Mouse (Mus musculus): ENCODE results near the gene Mis18a. TPM values are rescaled to one million over a fixed set of nuclear protein-coding genes. Genes with fewer than 3 reads are reported as not detected.

Mis18a gene
- total RNA-seq, 2 experiments from 2014 or later: 8.3 to 8.6 TPM

DNA sequence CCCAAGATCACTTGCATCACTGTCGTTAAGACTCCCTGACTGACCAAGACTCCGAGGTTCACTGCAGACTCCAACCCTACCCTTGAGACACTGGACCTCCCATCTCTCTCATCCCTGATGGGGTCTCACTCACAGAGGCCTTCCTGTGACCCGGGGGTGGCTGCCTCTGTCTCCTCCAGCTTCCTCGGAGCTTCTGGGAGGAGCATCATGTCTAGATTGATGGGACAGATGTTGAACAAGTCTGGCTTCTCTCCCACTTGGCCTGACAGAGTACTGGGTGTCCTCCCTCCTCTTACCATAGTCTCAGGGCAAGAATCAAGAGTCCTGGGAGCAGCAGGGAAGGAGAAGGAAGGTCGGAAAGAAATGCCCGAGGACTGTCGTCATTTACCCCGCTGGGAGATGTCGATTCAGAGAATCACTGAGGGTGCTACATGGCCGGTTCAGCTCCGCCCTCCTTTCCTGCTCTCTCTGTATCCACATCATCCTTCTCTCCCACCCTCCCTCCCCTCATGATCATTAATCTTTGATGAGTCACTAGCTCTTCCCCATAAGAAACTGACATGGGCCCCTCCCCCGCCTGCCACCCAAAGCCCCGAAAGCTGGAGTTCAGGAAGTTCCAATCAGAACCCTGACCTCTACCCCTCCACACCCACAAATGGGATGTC lies 22.9 kb downstream of the Mis18a start:
- no peak for DNase-seq (ENCODE audit: low spot score in 2 of 2)

DNA sequence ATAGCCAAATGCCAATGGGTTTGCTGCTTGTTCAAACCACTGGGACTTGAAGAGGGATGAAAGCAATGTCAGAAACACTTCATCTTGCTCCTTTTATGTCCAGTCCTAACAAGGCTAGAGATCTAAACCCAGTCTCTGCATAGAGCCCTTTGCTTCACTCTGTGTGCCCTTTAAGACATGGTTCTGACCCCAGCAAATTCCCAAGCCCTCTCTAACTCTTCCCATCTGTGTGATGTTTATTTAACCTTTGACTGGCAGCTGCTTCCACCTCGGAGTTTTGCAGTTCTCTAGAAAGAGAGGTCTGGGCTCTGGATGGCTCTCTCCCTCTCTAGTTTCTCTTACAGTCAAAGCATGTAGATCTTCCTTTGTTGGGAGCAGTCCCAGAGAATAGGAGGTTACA lies 23.6 kb downstream of the Mis18a start:
- DNase-seq (ENCODE audit: low spot score in 2 of 2): no peak

DNA sequence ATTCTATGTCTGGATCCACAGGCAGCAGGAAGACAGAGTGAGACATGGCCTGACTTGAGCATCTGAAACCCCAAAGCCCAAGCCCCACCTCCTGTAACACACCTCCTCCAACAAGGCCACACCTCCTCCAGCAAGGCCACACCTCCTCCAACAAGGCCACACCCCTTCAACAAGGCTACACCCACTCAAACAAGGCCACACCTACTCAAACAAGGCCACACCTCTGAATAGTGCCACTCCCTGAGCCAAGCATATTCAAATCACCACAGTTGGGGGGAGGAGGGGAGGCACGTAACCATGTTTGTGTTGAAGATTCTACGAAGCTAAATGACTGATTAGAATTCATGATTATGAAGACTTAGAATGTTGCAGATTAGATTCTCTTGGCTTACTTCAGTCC lies 25.7 kb downstream of the Mis18a start:
- DNase-seq (ENCODE audit: low spot score in 2 of 2): no peak

DNA sequence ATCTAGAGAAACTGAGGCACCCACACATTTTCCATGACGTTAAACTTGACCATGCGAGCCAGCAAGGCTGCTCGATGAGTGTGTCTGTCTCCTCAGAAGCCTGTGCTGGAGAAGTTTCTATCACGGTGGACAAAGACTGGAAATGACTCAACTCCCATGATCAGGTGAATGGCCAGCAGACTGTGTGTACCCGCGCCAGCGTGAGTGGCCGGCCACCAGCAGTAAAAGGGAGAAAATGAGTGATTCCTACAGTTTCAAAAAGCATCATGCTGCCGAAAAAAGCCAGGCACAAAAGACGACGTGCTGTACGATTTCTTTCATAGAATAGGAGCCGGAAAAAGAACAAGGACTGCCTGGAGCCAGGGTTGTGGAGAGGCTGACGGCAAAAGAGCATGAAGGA lies 27.8 kb downstream of the Mis18a start:
- DNase-seq (ENCODE audit: low spot score in 2 of 2): no peak

DNA sequence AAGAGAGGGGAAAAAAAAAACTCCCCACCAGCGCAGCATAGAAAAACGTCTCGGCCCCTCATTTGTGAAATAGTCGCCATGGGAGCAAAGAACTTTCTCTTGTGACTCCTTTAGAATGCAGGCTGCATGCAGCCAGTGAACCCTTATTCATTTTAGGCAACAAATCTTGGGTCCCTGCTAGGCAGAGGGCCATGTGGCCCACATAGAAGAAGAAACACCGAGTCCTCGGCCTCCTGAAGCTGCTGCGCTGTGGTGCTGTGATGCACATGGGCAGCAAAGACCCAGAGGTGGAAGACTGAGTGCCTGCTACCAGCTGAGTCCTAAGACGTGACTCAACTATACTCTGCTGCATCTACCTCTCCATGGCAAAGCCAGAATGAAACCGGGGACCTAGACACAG lies 30.9 kb downstream of the Mis18a start:
- no peak for DNase-seq (ENCODE audit: low spot score in 2 of 2)

DNA sequence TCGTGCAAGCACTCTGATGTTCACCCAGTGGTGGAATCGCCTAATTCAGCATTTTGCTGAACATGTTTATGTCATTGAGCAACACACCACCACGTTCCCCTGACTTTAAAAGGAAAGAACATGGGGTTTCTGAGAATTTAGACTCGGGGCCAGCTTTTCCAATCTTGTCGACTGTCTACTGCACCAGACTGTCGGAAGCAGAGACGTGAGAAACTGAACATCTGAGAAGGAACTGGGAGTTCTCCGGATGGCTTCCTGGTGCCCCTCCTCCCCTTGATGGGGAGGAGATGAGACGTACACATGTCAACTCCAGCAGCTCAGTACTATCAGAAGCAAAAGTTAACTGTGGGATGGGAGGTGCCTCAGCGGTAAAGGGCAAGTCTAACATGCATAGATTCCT lies 32.1 kb downstream of the Mis18a start:
- no peak for DNase-seq (ENCODE audit: low spot score in 2 of 2)

DNA sequence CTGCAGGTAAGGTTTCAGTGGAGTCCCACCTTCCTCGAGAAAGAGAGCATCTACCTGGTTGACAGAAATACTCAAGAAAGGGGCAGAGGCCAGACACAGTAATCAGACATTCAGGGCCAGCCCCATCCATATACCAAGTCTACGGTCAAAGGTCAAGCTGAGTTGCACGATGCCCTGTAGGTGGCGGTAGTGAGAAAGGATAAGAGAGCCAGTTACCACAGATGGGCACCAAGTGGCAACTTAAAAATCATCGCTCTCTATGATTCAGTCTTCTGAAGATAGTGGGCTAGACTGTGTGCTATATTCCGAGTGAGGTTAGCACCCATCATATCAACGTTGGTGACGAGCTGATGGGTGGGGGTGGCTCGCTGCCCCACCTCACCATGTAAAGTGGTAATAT lies 32.5 kb downstream of the Mis18a start:
- DNase-seq (ENCODE audit: low spot score in 2 of 2): peak in 1 of 2 experiments; percentile 51

DNA sequence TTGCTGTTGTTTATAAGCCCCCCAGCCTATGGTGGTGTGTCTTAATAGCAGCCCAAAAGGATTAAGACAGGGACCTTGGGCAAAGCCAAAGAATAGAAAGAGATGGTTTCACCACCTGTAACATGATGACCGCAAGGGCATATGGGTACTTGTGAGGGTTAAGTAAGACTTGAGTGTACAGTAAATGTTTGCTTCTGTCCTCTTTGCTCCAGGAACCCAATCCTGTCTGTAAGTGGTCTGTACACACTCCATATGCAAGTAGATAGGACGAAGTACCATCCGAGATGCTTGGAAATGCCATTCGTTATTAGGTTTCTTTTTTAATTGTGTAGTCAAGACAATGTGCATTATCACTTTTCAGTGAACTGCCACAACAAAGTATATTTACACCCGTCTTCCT lies 33.6 kb downstream of the Mis18a start:
- DNase-seq (ENCODE audit: low spot score in 2 of 2): no peak

DNA sequence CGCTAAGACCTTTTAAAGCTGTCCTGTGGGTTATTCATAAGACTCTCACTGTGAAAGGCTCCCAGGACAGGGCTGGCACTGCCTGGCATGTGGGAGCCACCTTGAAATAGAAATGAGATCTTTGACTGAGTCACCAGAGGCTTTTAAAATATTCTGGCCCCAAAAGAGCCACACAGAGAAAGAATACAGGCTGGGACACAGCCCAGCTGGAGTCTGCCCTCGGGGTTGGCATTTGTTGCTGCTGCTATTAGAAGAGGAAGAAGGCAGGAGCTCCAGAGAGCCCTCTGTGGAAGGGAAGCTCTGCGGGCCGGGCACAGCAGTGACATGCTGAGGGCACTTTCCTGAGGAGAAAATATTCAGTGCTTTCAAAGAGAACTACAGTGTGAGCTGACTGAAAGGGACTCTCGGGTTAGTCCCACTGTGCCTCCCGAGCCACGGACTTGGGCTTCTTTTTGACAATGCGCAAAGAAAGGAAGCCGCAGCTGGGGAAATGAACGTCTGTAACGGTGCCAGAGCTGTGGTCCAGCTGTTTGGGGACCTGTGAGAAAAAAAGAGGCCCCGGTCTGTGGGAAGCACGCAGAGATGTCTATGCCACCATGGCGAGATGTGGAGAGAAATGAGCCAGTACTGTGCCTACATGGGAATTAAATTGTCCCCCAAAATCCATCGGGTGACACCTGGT lies 34.4 kb downstream of the Mis18a start:
- DNase-seq (ENCODE audit: low spot score in 2 of 2): peak; percentile 50 to 69

DNA sequence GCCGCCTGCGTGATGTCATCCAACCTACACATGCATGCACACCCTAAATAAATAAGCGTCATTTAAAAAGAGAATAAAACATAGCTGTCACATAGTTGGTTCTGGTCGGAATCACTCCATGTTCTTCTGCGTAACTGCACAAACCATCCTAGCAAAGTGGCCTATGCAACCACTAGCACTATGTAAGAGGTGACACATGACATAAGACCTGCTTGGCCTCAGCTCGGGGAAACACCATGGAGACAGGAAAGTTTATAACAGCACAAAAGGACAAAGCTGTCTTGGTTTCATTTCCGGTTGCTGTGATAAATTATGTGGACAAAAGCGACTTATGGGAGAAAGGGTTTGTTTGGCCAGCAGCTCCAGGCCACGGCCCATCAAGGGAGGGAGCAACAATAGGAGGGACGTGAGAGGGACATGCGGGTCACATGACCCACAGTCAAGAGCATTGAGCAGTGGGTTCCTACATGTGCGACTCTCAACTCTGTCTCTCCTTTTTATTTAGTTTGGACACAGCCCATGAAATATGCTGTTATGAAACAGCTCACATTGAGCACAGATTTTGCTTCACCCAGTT lies 39.4 kb downstream of the Mis18a start:
- DNase-seq (ENCODE audit: low spot score in 2 of 2): no peak

DNA sequence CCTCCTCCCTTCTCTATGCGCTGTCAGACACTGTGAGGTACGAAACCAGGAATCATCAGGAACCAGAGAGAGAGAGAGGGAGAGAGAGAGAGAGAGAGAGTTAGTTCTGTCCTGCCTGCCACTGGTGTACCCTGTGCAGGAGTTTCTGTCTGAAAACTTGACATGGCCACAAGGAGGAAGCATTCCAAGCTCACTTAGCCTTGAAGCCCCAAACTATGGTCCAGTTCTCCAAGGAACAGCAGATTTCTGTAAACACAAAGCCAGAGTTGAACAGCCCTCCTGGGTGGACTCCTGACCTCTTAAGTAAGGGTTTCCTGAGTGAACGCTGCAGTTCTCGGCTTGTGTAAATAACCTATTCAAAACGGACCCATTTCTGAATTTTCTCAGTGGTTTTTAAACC lies 40.2 kb downstream of the Mis18a start:
- DNase-seq (ENCODE audit: low spot score in 2 of 2): no peak

DNA sequence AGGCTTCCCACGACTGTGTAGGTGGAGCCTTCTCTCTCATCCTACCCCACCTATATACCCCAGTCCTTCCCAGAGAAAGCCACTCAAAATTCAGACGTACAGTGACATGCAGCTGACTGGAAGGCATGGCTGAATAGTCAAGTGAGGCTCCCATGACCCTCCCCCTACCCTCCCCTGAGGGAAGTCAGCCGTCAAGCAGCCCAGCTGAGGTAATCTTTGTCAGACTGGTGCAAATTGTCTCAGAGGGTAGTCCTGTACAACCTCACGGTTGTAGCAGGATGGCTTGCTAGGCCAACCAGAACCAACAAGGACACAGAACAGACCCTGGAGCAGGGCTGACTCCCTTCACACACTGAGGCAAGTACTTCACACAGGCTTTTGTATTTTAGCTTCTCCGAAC lies 43.1 kb downstream of the Mis18a start:
- DNase-seq (ENCODE audit: low spot score in 2 of 2): no peak

DNA sequence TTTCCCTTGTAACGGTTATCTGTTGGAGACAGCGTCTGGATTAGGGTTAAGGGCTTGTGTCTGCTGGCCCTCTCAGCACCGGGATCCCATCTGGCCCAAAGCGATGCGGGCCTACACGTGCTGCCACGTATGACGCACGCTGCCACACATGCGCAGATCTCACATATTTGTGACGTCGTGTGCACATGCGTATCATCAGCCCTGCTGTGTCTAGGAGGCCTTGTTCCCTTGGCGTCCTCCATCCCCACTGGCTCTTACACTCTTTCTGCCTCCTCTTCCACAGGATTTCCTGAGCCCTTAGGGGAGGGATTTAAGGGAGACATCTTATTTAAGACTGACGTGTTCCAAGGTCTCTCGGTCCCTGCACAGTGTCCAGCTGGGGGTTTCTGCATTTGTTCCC lies 47.2 kb downstream of the Mis18a start:
- DNase-seq (ENCODE audit: low spot score in 2 of 2): no peak

DNA sequence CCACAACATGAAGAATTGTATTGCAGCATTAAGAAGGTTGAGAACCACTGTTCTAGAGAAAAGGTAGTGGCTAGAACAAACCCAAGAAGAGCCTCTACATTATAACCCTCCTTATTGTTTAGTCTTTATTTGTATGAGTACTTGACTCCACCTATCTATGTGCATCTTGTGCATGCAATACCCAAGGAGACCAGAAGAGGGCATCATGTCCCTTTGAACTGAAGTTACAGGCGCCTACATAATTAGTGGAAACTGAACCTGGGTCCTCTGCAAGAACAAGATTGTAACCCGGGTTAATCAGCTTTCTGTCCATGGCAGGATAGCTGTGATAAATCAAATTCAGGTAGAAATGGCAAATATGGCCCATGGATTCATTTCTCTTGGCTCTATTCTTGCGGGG lies 48.4 kb downstream of the Mis18a start:
- no peak for DNase-seq (ENCODE audit: low spot score in 2 of 2)

DNA sequence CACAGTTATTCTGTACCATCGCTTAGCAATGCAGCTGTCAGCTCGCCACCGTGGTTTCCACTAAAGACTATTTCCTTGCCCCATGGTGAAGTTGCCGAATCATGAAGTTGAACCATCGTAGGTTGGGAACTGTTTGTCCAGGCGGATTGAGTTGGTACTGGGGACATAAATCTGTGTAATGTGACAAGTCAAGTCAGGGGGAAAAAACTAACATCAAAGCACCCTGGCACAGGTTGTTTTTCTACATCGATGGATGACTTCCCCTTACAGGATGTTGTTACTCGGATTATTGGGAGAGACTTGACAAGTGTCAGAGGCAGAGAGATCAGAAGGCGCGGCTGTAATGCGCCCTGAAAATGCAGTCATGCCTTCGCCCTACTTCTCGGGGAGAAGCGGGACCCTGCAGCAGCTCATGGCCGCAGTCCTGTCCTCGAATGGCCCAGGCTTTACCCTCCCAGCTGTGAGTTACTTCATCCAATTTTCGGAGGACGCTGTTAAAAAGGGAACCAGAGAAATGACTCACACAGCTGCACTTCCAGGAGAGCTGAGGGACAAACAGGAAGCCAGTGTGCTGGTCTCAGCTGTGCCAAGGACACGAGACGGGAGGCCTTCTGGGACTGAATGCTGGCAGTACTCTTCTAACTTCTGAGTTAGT lies 50.2 kb downstream of the Mis18a start:
- no peak for DNase-seq (ENCODE audit: low spot score in 2 of 2)

DNA sequence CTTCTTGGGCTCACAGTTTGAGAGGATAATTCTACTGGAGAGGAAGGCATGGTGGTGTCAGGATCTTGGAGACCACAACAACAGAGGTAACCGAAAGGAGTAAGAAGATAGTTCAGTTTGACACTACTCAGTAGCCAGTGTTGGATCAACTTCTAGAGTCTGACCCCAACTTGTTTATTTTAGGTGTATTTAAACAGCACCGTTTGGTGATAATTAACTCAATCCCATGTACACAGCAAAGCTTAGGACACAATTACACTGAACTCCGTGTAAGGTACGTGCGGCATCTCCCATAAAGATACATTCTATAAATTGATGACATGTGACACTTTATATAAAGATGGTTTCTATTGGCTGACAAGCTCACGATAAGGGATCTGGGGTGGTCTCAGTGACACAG lies 52.6 kb downstream of the Mis18a start:
- no peak for DNase-seq (ENCODE audit: low spot score in 2 of 2)

DNA sequence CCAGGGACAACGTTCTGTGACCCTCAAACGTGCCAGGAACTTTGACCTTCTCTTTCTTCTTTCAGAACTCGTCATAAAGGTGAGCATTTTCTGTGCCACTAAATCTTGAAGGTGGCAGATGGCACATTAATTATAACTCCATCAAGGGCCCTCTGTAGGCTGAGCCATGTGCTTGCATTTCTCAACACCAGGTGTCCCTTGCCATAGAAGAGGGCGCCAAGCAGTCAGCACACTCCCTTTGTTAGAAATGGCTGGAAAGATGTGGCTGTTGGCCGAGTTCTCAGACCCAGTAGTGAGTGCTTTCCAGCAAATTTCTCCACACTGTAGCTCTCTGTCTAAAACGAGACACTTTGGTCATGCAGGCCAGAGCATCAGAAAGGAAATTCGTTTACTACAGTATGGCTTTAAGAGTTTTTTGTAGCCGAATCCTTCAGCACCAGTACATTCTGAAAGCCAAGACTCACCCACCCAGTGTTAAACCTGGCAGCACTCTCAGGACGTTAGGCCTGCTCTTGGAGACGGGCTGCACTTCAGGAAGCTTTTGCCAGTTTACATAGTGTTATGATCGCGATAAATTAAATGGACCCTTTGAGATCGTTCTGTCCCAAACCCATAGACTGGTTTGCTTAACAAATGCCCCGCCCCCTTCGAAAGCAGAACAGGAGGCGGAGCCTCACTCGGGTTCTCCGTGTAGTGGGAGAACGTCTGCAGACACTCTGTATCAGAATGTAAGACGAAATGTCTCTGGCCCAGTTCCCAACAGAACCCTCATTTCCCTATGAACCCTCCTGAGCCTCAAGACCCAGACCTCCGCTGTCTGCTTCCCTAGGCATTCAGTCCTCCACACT lies 53.5 kb downstream of the Mis18a start:
- peak in 1 of 2 experiments; percentile 46 for DNase-seq (ENCODE audit: low spot score in 2 of 2)

All from layer of hippocampus, postnatal 10 days (tissue).